Mouse (Mus musculus) cerebellum, adult 2 months (tissue): ENCODE measurements around the gene Bmpr2.

Experiments
- CTCF ChIP-seq: fragments of 200-500 bp; IDR thresholded peaks from 2 replicates; pipeline ENCODE4 v1.5.1; 2011; ENCODE audit warnings: low read depth, mild to moderate bottlenecking, control low read depth, low read length, moderate library complexity, borderline replicate concordance; ENCODE audit not compliant: insufficient read depth
- POLR2A ChIP-seq: fragments of 200-500 bp; IDR thresholded peaks from 2 replicates; pipeline ENCODE4 v1.6.1; 2011; ENCODE audit warnings: low read length, control low read depth, borderline replicate concordance; ENCODE audit not compliant: insufficient read depth

DNA sequence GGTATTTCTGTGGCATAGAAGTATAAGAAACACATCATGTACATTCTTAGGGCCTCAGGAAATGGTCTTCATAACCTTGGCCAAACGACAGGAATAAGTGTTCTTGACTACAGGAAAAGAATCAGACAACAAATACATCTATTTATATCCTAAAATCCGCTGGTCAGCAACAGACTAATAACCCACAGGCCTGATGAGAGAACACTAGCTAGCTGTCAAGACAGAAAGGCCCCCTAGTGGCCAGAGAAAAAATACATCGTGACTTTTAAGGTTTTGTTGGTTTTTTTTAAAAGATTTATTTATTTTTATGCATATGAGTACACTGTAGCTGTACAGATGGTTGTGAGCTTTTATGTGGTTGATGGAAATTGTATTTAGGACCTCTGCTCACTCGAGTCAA, 43.3 kb upstream of the Bmpr2 start:
- TF ChIP-seq CTCF (no peak), POLR2A (no peak)
